Mouse (Mus musculus): ENCODE data around the gene Ing5. TPM values are rescaled to one million over a fixed set of nuclear protein-coding genes. Genes with fewer than 3 reads are reported as not detected.
"Not testable (repeated sequence)": the region's sequence is repeated elsewhere in the genome, so short reads cannot be mapped to it uniquely, and the experiment has no call there.

The Ing5 gene
- polyA plus RNA-seq, 1 experiment from 2014 or later, result 9.3 TPM

DNA sequence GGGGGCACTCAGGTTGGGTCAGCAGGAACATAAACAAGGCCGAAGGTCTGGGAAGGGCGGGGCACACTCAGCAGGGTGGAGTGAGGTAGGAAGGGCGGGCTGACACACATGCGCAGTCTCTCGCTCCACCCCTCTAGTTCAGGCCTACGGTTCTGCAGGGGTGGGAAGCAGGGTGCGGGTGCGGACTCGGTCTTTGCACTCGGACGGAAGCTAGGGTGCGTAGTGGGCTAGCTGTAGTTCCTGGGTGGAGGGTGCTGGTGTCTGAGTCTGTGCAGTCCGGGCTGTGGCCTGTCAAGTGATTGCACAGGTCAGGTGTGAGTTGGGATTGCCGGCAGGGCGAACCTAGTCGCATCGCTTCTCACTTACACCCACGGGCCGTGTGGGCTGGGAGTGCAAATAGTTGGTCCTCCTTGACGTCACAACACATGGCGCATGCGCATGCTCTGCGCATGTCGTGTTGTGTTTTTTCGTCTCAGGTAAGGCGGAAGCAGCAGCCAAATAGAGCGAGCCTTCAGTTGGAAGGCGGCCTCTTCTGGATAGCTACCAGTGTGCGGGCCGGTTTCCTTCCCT lies 21.4 kb downstream of the Ing5 start:
- Histone ChIP-seq H3K4me1 (replicated peaks; ENCODE audit: control insufficient read depth, insufficient read depth, low read length) (peaks cover 13% of the 10 kb centered on the region), H3K9me3 (ENCODE audit: control insufficient read depth, low read length) (no peaks in the 10 kb centered on the region), H3K9ac (peak overlapping the region; percentile 71), H3K27ac (peak overlapping the region; percentile 94), H3K36me3 (replicated peaks; ENCODE audit: control insufficient read depth, insufficient read depth) (peaks cover 15% of the 10 kb centered on the region), H3K4me3 (replicated peaks; ENCODE audit: low read length) (peak overlapping the region; percentile 43), H3K4me2 (replicated peaks) (peak overlapping the region; percentile 92), H3K27me3 (ENCODE audit: control insufficient read depth, insufficient read depth, low read length) (no peaks in the 10 kb centered on the region)
- peak; percentile 96 for ATAC-seq (ENCODE audit: low FRiP score)
- 3% methylated on average over 30 of the region's 30 CpGs for WGBS
- DNase-seq (ENCODE audit: low spot score), result peak; percentile 98

DNA sequence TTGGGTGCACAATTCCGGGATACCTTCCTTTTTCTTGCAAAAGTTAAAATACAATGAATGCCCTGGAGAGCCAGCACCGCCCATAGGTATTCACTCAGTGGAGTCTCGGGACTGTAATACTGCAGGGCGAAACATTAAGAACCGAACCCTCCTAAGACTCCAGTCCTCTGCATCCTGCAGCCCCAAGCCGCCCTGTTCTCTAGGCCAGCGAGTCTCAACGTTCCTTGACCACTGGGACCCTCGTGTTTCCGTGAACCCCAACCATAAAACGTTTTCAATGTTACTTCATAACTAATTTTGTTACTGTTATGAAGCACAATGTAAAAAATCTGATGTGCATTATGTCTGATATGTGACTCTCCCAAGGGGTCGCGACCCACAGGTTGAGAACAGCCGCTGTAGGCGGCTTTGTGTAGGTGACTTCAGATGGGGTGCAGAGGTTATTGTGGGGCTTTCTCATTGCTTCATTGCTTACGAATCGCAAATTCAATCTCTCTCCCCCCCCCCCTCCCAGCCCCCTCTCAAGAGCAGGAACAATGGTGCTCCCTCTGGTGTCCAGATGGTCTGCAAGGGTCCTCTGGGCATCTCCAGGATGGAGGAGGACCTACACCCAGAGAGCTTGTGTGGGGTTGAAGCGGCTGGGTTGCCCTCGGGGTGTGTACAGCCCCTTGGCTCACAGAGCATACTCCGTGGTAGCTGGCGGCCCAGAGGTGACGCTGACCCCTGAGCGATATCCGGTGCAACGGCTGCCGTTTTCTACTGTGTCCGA lies 22.2 kb downstream of the Ing5 start:
- Histone ChIP-seq H3K27ac (peak overlapping the region; percentile 94), H3K9ac (peak overlapping the region; percentile 71), H3K4me2 (replicated peaks) (peak overlapping the region; percentile 92), H3K4me3 (replicated peaks; ENCODE audit: low read length) (peak overlapping the region; percentile 43), H3K4me1 (replicated peaks; ENCODE audit: control insufficient read depth, insufficient read depth, low read length) (peaks cover 13% of the 10 kb centered on the region), H3K27me3 (ENCODE audit: control insufficient read depth, insufficient read depth, low read length) (no peaks in the 10 kb centered on the region), H3K36me3 (replicated peaks; ENCODE audit: control insufficient read depth, insufficient read depth) (peaks cover 8% of the 10 kb centered on the region), H3K9me3 (ENCODE audit: control insufficient read depth, low read length) (no peaks in the 10 kb centered on the region)
- DNase-seq (ENCODE audit: low spot score) (peak; percentile 40), ATAC-seq (ENCODE audit: low FRiP score) (peak; percentile 28; the same call in 1 of the 2 replicates)
- WGBS, result 43% methylated on average over 27 of the region's 27 CpGs

DNA sequence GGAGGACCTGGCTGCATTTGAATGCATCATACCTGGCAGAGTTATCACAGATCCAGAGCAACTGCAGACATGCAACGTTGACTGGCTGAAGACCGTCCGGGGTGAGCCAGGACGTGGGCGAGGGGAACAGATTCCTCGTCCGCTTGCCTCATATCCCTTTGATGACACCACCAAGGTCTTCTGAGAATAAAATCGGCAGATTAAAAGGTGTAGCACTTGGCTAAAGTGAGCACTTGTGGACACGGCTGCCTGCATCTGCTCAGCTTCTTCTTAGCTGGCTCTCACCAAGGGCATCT lies 22.7 kb downstream of the Ing5 start:
- Histone ChIP-seq H3K36me3 (replicated peaks; ENCODE audit: control insufficient read depth, insufficient read depth) (peaks cover 2% of the 10 kb centered on the region), H3K9me3 (ENCODE audit: control insufficient read depth, low read length) (no peaks in the 10 kb centered on the region), H3K27me3 (ENCODE audit: control insufficient read depth, insufficient read depth, low read length) (no peaks in the 10 kb centered on the region), H3K27ac (peak overlapping the region; percentile 94; the same call in 1 of the 2 replicates), H3K4me1 (replicated peaks; ENCODE audit: control insufficient read depth, insufficient read depth, low read length) (peaks cover 13% of the 10 kb centered on the region), H3K9ac (peak overlapping the region; percentile 71; the same call in 1 of the 2 replicates), H3K4me2 (replicated peaks) (peak overlapping the region; percentile 92), H3K4me3 (replicated peaks; ENCODE audit: low read length) (peak overlapping the region; percentile 43; the same call in 1 of the 2 replicates)
- no peak for ATAC-seq (ENCODE audit: low FRiP score)
- no peak for DNase-seq (ENCODE audit: low spot score)
- WGBS, result 95% methylated on average over 9 of the region's 9 CpGs

DNA sequence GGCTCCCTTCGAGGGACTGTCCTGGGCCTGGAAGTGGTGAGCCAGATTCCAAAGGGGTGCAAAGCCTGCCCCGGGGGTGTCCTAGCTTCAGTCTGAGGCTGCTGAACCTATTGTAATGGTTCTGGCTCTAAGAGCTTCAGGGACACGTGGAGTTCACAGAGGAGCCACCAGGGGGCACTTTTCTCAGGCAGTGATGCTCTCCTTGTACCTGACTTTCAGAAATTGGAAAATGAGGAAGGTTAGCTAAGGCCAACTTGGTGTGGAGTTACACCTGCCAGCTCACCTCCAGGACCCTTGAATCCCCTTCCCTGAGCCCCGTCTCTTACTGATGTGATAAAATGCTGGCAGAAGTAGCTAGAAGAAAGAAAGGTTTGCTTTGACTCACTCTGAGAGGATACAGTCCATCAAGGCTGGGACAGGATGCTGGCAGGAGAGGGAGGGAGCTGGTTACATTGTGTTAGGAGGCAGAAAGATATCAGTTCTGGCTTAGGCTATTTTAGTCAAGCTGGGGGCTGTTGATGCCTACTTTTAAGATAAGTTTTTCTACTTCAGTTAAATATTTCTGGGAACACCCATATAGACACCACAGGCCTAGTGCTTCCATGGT lies 29.1 kb downstream of the Ing5 start:
- not testable (repeated sequence) for DNase-seq (ENCODE audit: low spot score); H3K27me3 ChIP-seq (ENCODE audit: control insufficient read depth, insufficient read depth, low read length); H3K4me1 ChIP-seq (replicated peaks; ENCODE audit: control insufficient read depth, insufficient read depth, low read length); H3K9ac ChIP-seq; H3K4me2 ChIP-seq (replicated peaks); H3K27ac ChIP-seq; H3K4me3 ChIP-seq (replicated peaks; ENCODE audit: low read length); H3K9me3 ChIP-seq (ENCODE audit: control insufficient read depth, low read length); ATAC-seq (ENCODE audit: low FRiP score)
- 82% methylated on average over 2 of the region's 4 CpGs for WGBS
- H3K36me3 ChIP-seq (replicated peaks; ENCODE audit: control insufficient read depth, insufficient read depth), result peaks cover 17% of the 10 kb centered on the region; the same call in 1 of the 2 replicates

DNA sequence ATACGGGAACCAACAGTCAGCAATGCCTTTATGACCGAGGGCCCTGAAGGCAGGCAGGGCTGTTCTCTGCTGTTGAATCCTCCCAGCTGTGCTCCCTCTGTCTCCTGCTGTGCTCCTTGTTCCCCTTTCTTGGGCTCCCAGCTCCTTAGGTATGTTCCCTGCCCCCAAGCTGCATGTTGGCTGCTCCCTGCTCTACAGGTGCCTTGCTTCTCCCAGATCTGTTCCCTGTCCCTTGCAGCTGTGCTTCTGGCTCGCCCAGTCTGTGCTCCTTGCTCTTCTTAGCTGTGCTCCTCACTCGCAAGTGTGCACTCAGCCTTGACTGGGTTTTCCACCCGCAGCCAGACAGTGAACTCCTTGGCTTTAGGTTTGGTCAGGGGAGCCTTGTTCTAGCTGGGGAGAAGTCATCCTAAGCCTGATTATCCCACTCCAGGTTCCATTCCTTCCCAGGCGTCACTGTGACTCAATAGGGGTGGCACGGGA lies 30.9 kb downstream of the Ing5 start:
- Histone ChIP-seq H3K4me3 (replicated peaks; ENCODE audit: low read length) (no peak overlapping the region), H3K9me3 (ENCODE audit: control insufficient read depth, low read length) (no peaks in the 10 kb centered on the region), H3K4me2 (replicated peaks) (no peak overlapping the region), H3K9ac (no peak overlapping the region), H3K36me3 (replicated peaks; ENCODE audit: control insufficient read depth, insufficient read depth) (peaks cover 20% of the 10 kb centered on the region; the same call in 1 of the 2 replicates), H3K27ac (no peak overlapping the region), H3K27me3 (ENCODE audit: control insufficient read depth, insufficient read depth, low read length) (no peaks in the 10 kb centered on the region), H3K4me1 (replicated peaks; ENCODE audit: control insufficient read depth, insufficient read depth, low read length) (no peaks in the 10 kb centered on the region)
- 88% methylated on average over 7 of the region's 7 CpGs for WGBS
- DNase-seq (ENCODE audit: low spot score), result no peak
- no peak for ATAC-seq (ENCODE audit: low FRiP score)

DNA sequence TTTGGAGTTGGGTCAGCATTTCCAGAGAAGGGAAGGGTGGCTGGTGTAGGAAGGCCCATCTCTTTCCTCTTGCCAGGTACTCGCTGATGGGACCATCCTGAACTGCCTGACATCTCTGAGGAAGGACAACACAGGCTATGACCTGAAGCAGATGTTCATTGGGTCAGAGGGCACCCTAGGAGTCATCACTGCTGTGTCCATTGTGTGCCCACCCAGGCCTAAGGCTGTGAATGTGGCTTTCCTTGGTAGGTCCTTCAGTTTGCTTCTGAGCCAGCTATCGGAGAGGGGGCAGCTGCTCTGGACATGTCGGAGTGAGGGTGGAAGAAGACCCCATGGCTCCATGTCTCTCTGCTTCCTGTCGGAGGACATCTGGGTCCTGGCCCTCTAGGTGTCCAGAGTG lies 31.4 kb downstream of the Ing5 start:
- peaks cover 20% of the 10 kb centered on the region; the same call in 1 of the 2 replicates for H3K36me3 ChIP-seq (replicated peaks; ENCODE audit: control insufficient read depth, insufficient read depth)
- 94% methylated on average over 4 of the region's 4 CpGs for WGBS

DNA sequence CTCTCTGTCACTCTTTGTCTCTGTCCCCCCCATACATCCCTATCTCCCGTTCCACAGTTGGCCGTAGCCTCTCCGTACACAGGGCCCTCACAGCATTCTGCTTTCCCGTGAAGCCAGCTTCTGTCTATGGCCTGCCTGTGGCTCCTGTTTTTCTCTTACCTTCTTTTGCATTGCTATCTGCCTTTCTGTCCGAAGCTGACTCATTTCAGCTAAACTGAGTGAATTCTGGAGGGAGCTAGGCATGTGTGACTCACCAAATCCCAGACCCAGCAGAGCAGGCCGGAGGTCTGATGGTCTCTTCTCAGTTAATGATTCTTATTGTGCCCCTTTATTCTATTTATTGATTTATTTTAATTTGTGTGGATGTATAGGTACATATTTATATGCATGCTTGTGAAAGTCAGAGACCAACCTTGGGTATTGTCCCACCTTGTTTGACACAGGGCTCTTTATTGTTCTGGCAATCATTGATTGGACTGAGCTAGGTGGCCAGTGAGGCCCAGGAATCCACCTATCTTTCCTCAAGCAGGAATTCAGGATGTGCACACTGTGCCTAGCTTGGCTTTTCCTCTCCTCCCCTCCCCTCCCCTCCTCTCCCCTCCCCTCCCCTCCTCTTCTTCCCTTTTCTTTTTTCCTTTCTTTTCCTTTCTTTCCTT lies 32.2 kb downstream of the Ing5 start:
- no peak for DNase-seq (ENCODE audit: low spot score)
- no peak for ATAC-seq (ENCODE audit: low FRiP score)
- 88% methylated on average over 6 of the region's 6 CpGs for WGBS
- no peak overlapping the region for H3K27ac ChIP-seq
- H3K9ac ChIP-seq, result no peak overlapping the region
- H3K27me3 ChIP-seq (ENCODE audit: control insufficient read depth, insufficient read depth, low read length), result no peaks in the 10 kb centered on the region
- H3K36me3 ChIP-seq (replicated peaks; ENCODE audit: control insufficient read depth, insufficient read depth), result peaks cover 20% of the 10 kb centered on the region; the same call in 1 of the 2 replicates
- H3K4me1 ChIP-seq (replicated peaks; ENCODE audit: control insufficient read depth, insufficient read depth, low read length), result no peaks in the 10 kb centered on the region
- no peak overlapping the region for H3K4me2 ChIP-seq (replicated peaks)
- no peaks in the 10 kb centered on the region for H3K9me3 ChIP-seq (ENCODE audit: control insufficient read depth, low read length)
- no peak overlapping the region for H3K4me3 ChIP-seq (replicated peaks; ENCODE audit: low read length)

More for the DNA sequence above, 31.4 kb downstream of the Ing5 start:
- ATAC-seq (ENCODE audit: low FRiP score) (0 out of 2 replicates have a peak, but pooled peaks have one; percentile 14), DNase-seq (ENCODE audit: low spot score) (no peak)
- Histone ChIP-seq H3K9ac (no peak overlapping the region), H3K9me3 (ENCODE audit: control insufficient read depth, low read length) (no peaks in the 10 kb centered on the region), H3K4me2 (replicated peaks) (no peak overlapping the region), H3K4me1 (replicated peaks; ENCODE audit: control insufficient read depth, insufficient read depth, low read length) (no peaks in the 10 kb centered on the region), H3K27me3 (ENCODE audit: control insufficient read depth, insufficient read depth, low read length) (no peaks in the 10 kb centered on the region), H3K27ac (no peak overlapping the region), H3K4me3 (replicated peaks; ENCODE audit: low read length) (no peak overlapping the region)

DNA sequence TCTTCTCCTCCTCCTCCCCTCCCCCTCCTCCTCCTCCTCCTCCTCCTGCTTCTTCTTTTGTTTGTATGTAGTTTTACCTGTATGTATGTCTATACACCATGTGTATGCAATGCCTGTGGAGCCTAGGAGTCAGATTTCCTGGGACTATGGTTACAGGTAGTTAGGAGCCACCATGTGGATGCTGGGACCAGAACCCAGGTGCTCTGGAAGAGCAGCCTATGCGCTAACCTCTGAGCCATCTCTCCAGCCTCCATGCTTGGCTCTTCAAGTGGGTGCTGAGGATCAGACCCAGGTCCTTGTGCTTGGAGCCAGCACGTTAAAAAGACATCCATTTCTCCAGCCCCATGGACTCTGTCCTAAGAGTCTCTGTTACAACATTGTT lies 32.8 kb downstream of the Ing5 start:
- Histone ChIP-seq H3K4me3 (replicated peaks; ENCODE audit: low read length) (no peak overlapping the region), H3K27me3 (ENCODE audit: control insufficient read depth, insufficient read depth, low read length) (no peaks in the 10 kb centered on the region), H3K9ac (no peak overlapping the region), H3K27ac (no peak overlapping the region), H3K36me3 (replicated peaks; ENCODE audit: control insufficient read depth, insufficient read depth) (peaks cover 20% of the 10 kb centered on the region; the same call in 1 of the 2 replicates), H3K4me2 (replicated peaks) (no peak overlapping the region), H3K4me1 (replicated peaks; ENCODE audit: control insufficient read depth, insufficient read depth, low read length) (no peaks in the 10 kb centered on the region), H3K9me3 (ENCODE audit: control insufficient read depth, low read length) (no peaks in the 10 kb centered on the region)
- no peak for ATAC-seq (ENCODE audit: low FRiP score)
- WGBS, result 92% methylated on average over 2 of the region's 2 CpGs
- no peak for DNase-seq (ENCODE audit: low spot score)

DNA sequence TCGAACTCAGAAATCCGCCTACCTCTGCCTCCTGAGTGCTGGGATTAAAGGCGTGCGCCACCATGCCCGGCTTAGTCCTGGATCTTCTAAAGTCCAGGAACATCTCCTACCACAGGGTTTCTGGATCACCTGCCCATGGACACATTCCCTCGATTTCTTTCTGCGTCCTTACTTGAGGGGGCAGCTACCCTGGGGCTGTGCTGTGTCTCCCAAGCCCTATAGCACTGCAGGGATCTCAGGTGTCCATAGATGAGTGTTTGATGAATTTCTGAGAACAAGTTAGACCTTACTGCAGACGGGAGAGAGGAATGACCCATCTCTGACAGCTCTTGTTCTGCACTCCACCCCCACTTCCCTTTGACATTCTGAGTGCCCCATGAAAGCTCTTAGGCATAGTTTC lies 33.6 kb downstream of the Ing5 start:
- Histone ChIP-seq H3K27me3 (ENCODE audit: control insufficient read depth, insufficient read depth, low read length) (no peaks in the 10 kb centered on the region), H3K9me3 (ENCODE audit: control insufficient read depth, low read length) (no peaks in the 10 kb centered on the region), H3K27ac (no peak overlapping the region), H3K4me3 (replicated peaks; ENCODE audit: low read length) (no peak overlapping the region), H3K4me1 (replicated peaks; ENCODE audit: control insufficient read depth, insufficient read depth, low read length) (no peaks in the 10 kb centered on the region), H3K4me2 (replicated peaks) (no peak overlapping the region), H3K36me3 (replicated peaks; ENCODE audit: control insufficient read depth, insufficient read depth) (peaks cover 20% of the 10 kb centered on the region; the same call in 1 of the 2 replicates), H3K9ac (no peak overlapping the region)
- DNase-seq (ENCODE audit: low spot score) (no peak), ATAC-seq (ENCODE audit: low FRiP score) (no peak)
- 94% methylated on average over 8 of the region's 8 CpGs for WGBS
